Mouse (Mus musculus) T-helper 2 cell (primary cell): ENCODE measurements around the gene Myo5a.
"Not testable (repeated sequence)": the region's sequence is repeated elsewhere in the genome, so short reads cannot be mapped to it uniquely, and the experiment has no call there.

Source experiments
- in situ Hi-C: fragments of 300-600 bp; cut with MboI, MseI; formaldehyde crosslinking; loops from one replicate; pipeline ENCODE4 v1.15.1; 2025; ENCODE audit warnings: high pct_unique_total_duplicates

The Myo5a gene

DNA sequence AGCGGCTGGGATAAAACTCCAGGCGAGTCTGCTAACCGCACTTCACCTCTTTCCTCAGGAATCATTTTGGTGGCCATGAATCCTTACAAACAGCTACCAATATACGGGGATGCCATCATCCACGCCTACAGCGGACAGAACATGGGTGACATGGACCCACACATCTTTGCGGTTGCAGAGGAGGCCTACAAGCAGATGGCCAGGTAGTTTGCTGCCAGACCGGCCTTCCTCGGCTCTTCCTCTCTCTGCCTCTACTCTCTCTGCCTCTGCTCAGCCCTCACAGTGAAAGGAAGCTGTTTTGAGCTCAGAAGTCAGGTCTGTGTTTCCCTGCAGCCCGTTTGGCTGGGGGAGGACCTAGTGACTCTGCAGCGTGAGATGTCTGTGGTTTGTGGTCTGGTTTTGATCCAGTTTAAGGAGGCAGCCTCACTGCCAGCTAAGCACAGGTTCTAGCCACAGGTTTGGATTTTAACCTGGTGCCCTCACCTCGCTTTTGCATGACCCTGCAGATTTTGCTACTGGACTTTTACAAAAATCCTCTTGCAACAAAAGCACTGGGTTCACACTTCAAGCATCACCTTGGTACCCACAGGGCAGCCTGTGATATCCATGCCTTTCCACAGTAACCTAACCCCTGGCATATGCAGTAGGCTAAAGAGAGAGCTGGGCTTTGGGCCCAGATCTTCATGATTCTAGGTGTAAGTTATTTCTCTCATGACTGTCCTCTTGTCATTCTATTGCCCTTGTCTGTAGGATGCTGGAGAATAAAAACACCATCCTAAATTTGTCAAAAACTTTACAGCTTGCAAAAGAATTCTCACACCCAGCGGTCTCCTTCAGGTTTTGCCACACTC lies 175.5 kb downstream of the Myo5a start:
- in situ Hi-C loops: no loop called here

DNA sequence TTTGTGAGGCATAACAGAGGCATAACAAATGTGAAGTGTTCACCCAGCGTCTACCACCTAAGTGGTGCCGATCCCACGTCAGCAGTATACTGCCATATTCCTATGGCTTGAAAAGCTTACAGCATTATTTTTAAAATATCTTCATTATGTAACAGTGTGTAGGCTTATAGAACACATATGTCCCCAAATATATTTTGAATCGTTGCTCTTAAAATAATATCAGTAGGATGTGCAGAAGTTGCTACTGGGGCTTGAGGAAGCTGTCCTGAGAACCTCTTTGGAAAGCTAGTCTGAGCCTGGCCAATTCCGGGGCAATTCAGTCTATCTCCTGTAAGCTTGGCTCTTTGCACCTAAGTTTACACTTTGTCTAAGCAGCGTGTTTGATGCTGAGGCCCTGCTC lies 177.1 kb downstream of the Myo5a start:
- in situ Hi-C loops: no loop called here

DNA sequence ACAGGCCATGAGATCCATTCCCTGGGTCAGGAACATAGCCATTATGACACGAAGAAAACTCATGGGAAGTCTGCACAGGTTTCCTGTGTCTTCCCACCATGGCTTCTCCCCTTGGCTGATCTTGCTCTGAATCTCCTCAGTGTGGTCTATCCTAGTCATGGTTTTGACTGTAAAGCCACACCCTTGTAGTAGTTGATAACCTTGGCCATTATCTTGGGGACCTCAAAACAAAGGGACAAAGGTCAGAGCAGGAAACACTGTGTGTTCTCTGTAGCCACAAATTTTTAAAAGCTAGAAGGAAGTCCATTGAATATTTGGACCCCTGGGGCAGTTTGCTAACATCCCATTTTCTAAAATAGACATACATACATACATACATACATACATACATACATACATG lies 177.5 kb downstream of the Myo5a start:
- in situ Hi-C loops: no loop called here

GRCm38 (mm10) chr9:75248874-75249273 lies 178.1 kb downstream of the Myo5a start:
- in situ Hi-C loops: no loop called here

GRCm38 (mm10) chr9:75253158-75253557 lies 182.3 kb downstream of the Myo5a start:
- in situ Hi-C loops: not testable (repeated sequence)

DNA sequence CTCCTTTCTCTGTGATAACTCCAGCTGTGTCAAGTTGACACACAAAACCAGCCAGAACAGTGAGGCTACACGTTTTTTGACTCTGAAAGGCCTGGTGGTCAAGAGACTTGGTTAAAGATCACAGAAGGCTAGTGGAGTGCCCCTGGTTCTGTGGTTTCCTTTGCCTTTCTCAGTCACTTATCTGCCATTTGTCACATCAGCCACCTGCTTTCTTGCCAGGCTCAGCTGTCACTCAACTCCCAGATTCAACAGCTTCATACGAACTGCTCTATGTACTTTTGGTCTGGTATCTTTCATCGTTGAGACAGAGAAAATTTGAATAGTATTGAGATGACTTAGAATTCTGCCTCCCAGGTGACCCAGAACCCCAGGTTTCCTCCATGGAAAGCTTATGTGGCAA lies 183.0 kb downstream of the Myo5a start:
- in situ Hi-C loops: no loop called here

GRCm38 (mm10) chr9:75254196-75254955 lies 183.6 kb downstream of the Myo5a start:
- in situ Hi-C loops: no loop called here

DNA sequence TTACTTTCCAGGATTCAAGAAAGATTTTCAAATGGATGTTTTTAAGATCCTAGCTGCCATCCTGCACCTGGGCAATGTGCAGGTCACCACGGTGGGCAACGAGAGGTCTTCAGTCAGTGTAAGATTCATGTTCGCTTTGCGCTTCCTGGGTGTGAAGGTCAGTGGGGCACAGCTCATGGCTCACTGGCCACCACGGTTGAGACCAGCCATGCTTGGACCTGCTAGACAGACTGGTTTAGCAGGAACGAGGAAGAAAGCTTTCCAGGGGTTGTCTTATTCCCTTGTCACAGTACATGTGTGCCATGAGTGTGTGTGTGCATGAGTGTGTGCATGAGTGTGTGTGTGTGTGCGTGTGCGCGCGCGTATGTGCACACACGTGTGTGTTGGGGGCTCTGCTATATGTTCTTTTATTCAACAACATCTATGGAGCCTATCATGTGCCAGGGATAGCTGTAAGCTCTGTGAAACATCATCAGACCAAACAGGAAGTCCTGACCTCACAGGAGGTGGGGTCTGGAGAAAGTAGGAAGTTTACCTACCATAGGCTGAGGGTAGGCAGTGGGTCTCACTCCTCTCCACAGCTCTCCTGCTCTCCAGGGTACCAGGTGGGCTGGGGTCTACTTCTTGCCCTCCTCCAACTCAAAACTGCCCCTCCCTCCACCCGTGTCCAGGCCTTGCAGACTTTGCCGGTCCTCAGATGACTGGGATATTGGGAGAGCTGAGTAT lies 185.2 kb downstream of the Myo5a start:
- in situ Hi-C loops: no loop called here

- in situ Hi-C loops: no loop called here
Observed at GRCm38 (mm10) chr9:75258792-75259191, 188.0 kb downstream of the Myo5a start.

DNA sequence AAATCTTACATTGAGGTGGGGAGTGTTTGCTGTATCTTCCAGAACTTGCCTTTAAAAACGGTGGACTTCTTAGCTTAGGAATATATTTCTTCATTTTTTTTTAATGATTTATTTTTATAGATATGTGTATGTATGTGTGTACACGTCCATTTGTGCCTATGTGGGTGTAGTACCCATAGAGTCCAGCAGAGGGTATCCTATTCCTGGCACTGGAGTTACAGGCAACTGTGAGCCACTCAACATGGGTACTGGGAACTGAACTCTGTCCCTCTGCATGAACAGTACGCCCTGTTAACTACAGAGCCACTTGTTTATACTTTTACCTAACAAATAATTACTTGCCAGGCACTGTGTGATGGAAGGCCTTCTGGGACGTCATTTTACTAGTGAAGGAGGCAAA lies 188.8 kb downstream of the Myo5a start:
- in situ Hi-C loops: loop anchor here (10.0 kb wide), 1 partner anchor 205 kb away; no protein-coding TSS in a partner anchor

- in situ Hi-C loops: loop anchor here (10.0 kb wide), 1 partner anchor 207 kb away; no protein-coding TSS in a partner anchor
Observed at GRCm38 (mm10) chr9:75261332-75261872, 190.6 kb downstream of the Myo5a start.

- in situ Hi-C loops: loop anchor here (10.0 kb wide), 1 partner anchor 208 kb away; no protein-coding TSS in a partner anchor
Observed at GRCm38 (mm10) chr9:75262235-75262826, 191.5 kb downstream of the Myo5a start.

GRCm38 (mm10) chr9:75264008-75264718 lies 193.3 kb downstream of the Myo5a start:
- in situ Hi-C loops: loop anchor here (10.0 kb wide), 1 partner anchor 209 kb away; no protein-coding TSS in a partner anchor

- in situ Hi-C loops: loop anchor here (10.0 kb wide), 1 partner anchor 212 kb away; no protein-coding TSS in a partner anchor
Observed at GRCm38 (mm10) chr9:75267147-75267546, 196.3 kb downstream of the Myo5a start.

GRCm38 (mm10) chr9:75270382-75270781 lies 199.6 kb downstream of the Myo5a start:
- in situ Hi-C loops: no loop called here

DNA sequence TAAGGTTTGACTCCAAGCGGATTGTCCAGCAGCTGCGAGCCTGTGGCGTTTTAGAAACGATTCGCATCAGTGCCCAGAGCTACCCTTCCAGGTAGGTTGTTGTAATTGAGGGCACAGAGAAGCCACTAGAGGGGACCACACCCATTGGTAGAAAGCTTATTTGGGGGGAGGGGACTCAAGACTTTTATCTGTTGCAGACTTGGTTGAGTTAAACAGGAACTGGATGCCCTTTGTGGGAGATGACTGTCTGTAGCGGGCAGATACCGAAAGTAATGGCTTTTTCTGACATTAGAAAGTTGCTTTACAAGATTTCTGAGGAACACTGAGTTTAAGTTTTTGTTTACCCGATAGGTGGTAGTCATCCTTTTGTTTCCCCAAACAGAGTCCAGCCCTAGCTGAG lies 200.7 kb downstream of the Myo5a start:
- in situ Hi-C loops: no loop called here
